Comparison of ENCODE assay signal across 13 mouse cellular contexts in the genomic region with DNA sequence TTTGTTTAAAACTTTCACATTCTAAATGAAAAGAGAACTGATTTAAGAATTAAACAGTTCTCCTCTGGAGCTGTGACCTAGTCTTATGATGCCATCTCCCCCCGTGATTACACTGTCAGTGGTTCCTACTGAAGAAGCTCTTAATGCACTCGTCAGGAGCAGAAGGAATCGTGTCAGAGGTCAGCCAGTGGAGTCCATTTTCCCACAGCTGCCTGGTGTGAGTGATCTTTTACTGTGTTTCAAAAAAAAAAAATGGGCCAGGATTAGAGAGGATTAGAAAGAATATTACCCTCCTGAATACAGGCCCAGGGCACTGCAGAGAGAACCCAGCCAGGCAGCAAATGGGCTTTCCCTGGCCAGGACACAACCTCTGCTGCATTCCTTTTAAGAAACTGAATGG. TPM values are rescaled to one million over a fixed set of nuclear protein-coding genes. Genes with fewer than 3 reads are reported as not detected.
"Had no signal": no experiment of that assay in that cellular context is flagged by ENCODE, and none has a peak within 500 bp of the region (broad histone marks: within the 10 kb centered on the region; RNA-seq: fewer than 3 reads in every experiment).

No protein-coding gene starts in this region.

- H3K27ac ChIP-seq: limb, embryonic 12.5 days; liver, embryonic 13.5 days; lung, embryonic 15.5 days; macrophage; midbrain, embryonic 15.5 days had no signal

- ATAC-seq: liver, postnatal 0 days; midbrain, embryonic 15.5 days had no signal

- H3K4me3 ChIP-seq: limb, embryonic 12.5 days; liver, embryonic 13.5 days; lung, embryonic 15.5 days; megakaryocyte, embryonic 14.5 days; midbrain, embryonic 15.5 days had no signal

- H3K4me1 ChIP-seq: limb, embryonic 12.5 days; liver, embryonic 13.5 days; lung, embryonic 15.5 days; megakaryocyte, embryonic 14.5 days; midbrain, embryonic 15.5 days had no signal

- H3K27me3 ChIP-seq: limb, embryonic 12.5 days; liver, embryonic 13.5 days; lung, embryonic 15.5 days; megakaryocyte, embryonic 14.5 days; midbrain, embryonic 15.5 days had no signal

- H3K9ac ChIP-seq: limb, embryonic 12.5 days; liver, embryonic 13.5 days; liver, postnatal 0 days; lung, embryonic 15.5 days; midbrain, embryonic 15.5 days had no signal

- H3K9me3 ChIP-seq: limb, embryonic 12.5 days; liver, embryonic 13.5 days; lung, embryonic 15.5 days; megakaryocyte, embryonic 14.5 days; midbrain, embryonic 15.5 days had no signal

- DNase-seq: kidney, adult 11 months; kidney, postnatal 14 days; liver; liver, embryonic 13.5 days; liver, postnatal 0 days; lung, postnatal 14 days; right cerebral cortex, postnatal 25 days; thymus, postnatal 36 days had no signal

- H3K4me2 ChIP-seq: limb, embryonic 12.5 days; liver, embryonic 13.5 days; lung, embryonic 15.5 days; midbrain, embryonic 15.5 days had no signal

RNA-seq across cellular contexts. Expression of a gene that starts 46.7 kb away (rescaled TPM):
- polyA plus RNA-seq: macrophage had no signal
